ENCODE assay signal across 20 mouse cellular contexts in the genomic region with DNA sequence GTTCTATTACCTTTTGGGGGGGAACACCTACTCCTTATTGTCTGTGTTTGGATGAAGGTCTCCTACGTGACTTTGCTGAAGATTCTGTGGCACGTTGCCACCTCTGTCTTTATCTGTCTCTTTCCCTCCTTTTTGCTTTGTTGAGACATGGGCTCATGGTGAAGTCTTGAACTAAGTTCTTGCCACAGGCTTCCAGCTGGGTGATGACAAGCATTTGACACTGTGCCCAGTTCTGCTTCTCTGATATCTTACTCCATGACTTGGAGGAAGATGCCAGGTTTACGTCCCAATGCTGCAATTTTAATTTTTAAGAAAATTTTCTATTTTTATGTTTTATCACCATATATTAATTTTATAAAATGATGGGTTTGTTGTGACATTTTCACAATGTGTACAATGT.
DNase-seq lines count a peak whose midpoint lies in the region; ATAC-seq and TF ChIP-seq lines count a peak whose summit lies in the region.
"Had no signal": no experiment of that assay in that cellular context is flagged by ENCODE, and none has a peak within 500 bp of the region (broad histone marks: within the 10 kb centered on the region; RNA-seq: fewer than 3 reads in every experiment).

No protein-coding gene starts in this region.

- H3K9me3 ChIP-seq in lung, embryonic 15.5 days: no peaks in the 10 kb centered on the region
- H3K9me3 ChIP-seq: embryonic facial prominence, embryonic 10.5 days; forebrain, embryonic 15.5 days; heart, embryonic 15.5 days; hindbrain, embryonic 10.5 days; intestine, embryonic 15.5 days had no signal

- no peak for TF ChIP-seq POLR2A in brain, embryonic 14.5 days (IDR thresholded peaks at IDR 0.05; ENCODE audit: borderline replicate concordance, extremely low read depth, insufficient read depth, insufficient read length, poor library complexity, severe bottlenecking)

- H3K4me1 ChIP-seq in lung, embryonic 15.5 days: peaks cover 5% of the 10 kb centered on the region; the same call in 1 of the 2 replicates
- H3K4me1 ChIP-seq: embryonic facial prominence, embryonic 10.5 days; forebrain, embryonic 15.5 days; heart, embryonic 15.5 days; hindbrain, embryonic 10.5 days; intestine, embryonic 15.5 days had no signal

- H3K36me3 ChIP-seq in lung, embryonic 15.5 days: no peaks in the 10 kb centered on the region
- H3K36me3 ChIP-seq: embryonic facial prominence, embryonic 10.5 days; forebrain, embryonic 15.5 days; heart, embryonic 15.5 days; hindbrain, embryonic 10.5 days; intestine, embryonic 15.5 days had no signal

- H3K27ac ChIP-seq in lung, embryonic 15.5 days: peak overlapping the region; percentile 55; the same call in 1 of the 2 replicates
- H3K27ac ChIP-seq: embryonic facial prominence, embryonic 10.5 days; forebrain, embryonic 15.5 days; heart, adult 2 months; heart, embryonic 15.5 days; hindbrain, embryonic 10.5 days; hindbrain, embryonic 14.5 days; intestine, embryonic 15.5 days had no signal

- no peak overlapping the region for H3K4me2 ChIP-seq in lung, embryonic 15.5 days
- H3K4me2 ChIP-seq: forebrain, embryonic 15.5 days; heart, embryonic 11.5 days; heart, embryonic 15.5 days; hindbrain, embryonic 14.5 days; intestine, embryonic 15.5 days had no signal

- no peak overlapping the region for H3K9ac ChIP-seq in lung, embryonic 15.5 days
- H3K9ac ChIP-seq: forebrain, embryonic 15.5 days; heart, embryonic 15.5 days; hindbrain, embryonic 14.5 days; intestine, embryonic 15.5 days had no signal

- no peak overlapping the region for H3K4me3 ChIP-seq in lung, embryonic 15.5 days
- H3K4me3 ChIP-seq: embryonic facial prominence, embryonic 10.5 days; forebrain, embryonic 15.5 days; heart, adult 2 months; heart, embryonic 15.5 days; hindbrain, embryonic 10.5 days; intestine, embryonic 15.5 days had no signal

- 53% methylated on average over 3 of the region's 3 CpGs for WGBS in lung, embryonic 15.5 days

- intact Hi-C loops in heart, postnatal 10 days (cut with DNase I): no loop called here
- intact Hi-C loops in heart, postnatal 36 days (cut with DNase I): no loop called here
- intact Hi-C loops in left cerebral cortex, postnatal 10 days (cut with DNase I): no loop called here

- peak; percentile 8 to 10 for DNase-seq in heart, postnatal 10 days
- DNase-seq in heart, postnatal 36 days: no peak
- DNase-seq in lung, postnatal 25 days (ENCODE audit: low spot score): no peak
- DNase-seq in brain, embryonic 14.5 days (ENCODE audit: low read depth): peak; percentile 43
- DNase-seq in lung, postnatal 36 days: peak; percentile 10
- no peak for DNase-seq in left cerebral cortex, postnatal 10 days (ENCODE audit: extremely low spot score in 1 of 2, low spot score in 2 of 2)
- DNase-seq in adrenal gland, postnatal 36 days: no peak
- DNase-seq: adrenal gland, postnatal 10 days; cerebellum, adult 2 months; gastrocnemius, postnatal 10 days; heart, adult 2 months had no signal

- TF ChIP-seq CTCF in brain, embryonic 14.5 days (IDR thresholded peaks at IDR 0.05; ENCODE audit: borderline replicate concordance, extremely low read depth, insufficient read depth, insufficient read length): no peak

- no peaks in the 10 kb centered on the region for H3K27me3 ChIP-seq in lung, embryonic 15.5 days
- H3K27me3 ChIP-seq: CH12.LX; forebrain, embryonic 15.5 days; heart, embryonic 15.5 days; intestine, embryonic 15.5 days had no signal

- peak; percentile 65; the same call in 1 of the 2 replicates for ATAC-seq in lung, embryonic 15.5 days (ENCODE audit: borderline replicate concordance, extremely low read depth, low FRiP score, low TSS enrichment)
- ATAC-seq: forebrain, embryonic 15.5 days; intestine, embryonic 15.5 days had no signal

Comparison
In these comparisons a context has a peak if more than half of its experiments do, and no peak if none do; other contexts are left out.
1. DNase-seq: peak in heart, postnatal 10 days (2 of 2), brain, embryonic 14.5 days (single experiment) and lung, postnatal 36 days (single experiment); none in heart, postnatal 36 days (0 of 2), lung, postnatal 25 days (single experiment), left cerebral cortex, postnatal 10 days (0 of 2) and adrenal gland, postnatal 36 days (0 of 2).